Mouse (Mus musculus) layer of hippocampus, adult 9-10 months (tissue): ENCODE measurements around the gene Amz2.
"Not testable (repeated sequence)": the region's sequence is repeated elsewhere in the genome, so short reads cannot be mapped to it uniquely, and the experiment has no call there.

Experiments used
- DNase-seq: peaks from one replicate; pipeline ENCODE4 v3.0.0; 2022; ENCODE audit warnings: low spot score

The Amz2 gene

GRCm38 (mm10) chr11:109470921-109471861 lies 45.4 kb downstream of the Amz2 start:
- DNase-seq: no peak

DNA sequence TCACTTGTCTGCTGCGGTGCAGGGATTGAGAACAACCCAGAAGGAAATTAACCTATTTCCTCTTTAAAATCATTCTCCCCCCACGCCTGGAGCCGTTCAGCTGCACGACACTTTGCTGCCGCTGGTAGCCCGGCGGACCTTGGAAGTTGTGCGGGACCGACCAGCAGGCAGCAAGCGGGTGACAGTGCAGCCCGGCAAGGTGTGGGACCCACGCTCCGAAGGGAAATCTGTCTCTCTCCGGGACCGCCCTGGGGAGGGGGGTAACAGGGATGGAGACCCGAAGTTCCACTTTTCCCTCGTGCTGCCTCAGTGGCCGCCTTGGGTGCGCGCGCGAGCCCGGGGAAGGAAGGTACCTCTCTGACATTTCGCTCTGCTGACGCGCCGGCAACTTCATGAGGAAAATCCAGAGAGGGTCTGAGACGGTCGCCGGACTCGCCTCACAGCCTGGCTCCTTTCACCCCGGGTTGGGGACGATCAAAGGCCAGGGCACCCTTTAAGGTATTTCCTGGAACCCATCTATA lies 46.5 kb downstream of the Amz2 start:
- DNase-seq: no peak

DNA sequence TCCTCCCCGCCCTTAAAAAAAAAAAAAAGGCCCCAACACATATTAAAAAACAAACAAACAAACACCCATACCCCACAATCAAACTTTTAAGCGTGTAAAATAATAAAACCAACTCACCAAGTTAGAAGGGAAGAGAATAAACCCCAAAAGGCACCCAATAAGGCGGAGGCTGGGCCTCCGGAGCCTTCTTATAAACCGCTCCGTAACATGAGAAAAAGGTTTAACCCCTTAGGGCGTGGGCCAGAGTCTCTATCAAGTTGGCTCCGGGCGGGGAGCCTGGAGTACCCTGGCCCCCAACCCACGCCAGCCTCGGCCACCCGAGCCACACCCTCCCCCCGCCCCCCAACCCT lies 47.0 kb downstream of the Amz2 start:
- no peak for DNase-seq

DNA sequence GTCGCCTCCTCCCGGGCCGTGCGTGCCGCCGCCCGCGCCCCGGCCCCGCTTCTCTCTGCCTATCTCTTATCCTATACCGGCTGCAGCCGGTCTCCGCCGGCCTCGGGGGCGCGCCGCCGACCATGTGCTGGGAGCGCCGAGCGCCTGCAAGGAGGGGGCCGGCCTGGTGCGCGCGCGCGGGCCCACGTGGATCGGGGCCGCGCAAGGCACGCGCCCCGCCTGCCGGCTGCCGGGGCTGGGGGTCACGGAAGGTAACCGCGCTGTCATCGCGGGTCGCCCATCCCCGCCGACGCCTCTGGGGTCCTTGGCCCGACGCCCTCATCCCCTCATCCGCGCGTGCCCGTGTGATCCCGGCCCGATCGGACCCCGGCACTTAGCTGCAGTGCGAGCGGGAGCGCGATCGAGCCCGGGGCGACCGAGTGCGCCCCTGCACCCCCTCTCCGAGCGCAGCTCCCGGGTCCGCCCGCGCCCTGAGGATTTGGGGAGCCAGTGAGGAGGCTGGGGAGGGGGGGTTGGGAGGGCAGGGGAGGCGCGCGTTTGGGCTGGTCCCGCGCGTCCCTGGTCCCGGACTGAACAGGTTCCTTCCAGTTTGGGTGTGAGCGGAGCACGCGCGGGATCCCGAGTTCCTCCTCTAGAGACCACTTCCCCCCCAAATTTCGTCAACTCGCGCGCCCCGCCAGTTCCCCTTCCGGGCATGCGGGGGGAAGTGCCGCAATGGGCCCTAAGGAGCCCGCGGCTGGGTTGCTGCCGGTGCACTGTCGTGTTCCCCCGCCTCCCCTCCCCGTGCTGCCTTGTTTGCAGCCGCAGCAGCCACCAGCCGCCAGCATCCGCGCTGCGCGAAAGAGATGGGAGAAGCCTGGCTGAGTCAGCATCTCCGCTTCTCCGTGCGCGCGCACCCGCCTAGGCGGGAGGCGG lies 47.7 kb downstream of the Amz2 start, which contains the start of the genes Arsg and Slc16a6:
TSS of gene Arsg (plus strand) at position 204 of the 915 bp plus-strand sequence.
TSS of gene Slc16a6 (minus strand) at position 428 of the 915 bp plus-strand sequence.
- DNase-seq: peak; percentile 65

GRCm38 (mm10) chr11:109474086-109474742 lies 48.5 kb downstream of the Amz2 start:
- DNase-seq: no peak

- DNase-seq: no peak
These were observed 49.1 kb downstream of the Amz2 start for GRCm38 (mm10) chr11:109474836-109475235.

GRCm38 (mm10) chr11:109475717-109476116 lies 50.0 kb downstream of the Amz2 start:
- DNase-seq: no peak

DNA sequence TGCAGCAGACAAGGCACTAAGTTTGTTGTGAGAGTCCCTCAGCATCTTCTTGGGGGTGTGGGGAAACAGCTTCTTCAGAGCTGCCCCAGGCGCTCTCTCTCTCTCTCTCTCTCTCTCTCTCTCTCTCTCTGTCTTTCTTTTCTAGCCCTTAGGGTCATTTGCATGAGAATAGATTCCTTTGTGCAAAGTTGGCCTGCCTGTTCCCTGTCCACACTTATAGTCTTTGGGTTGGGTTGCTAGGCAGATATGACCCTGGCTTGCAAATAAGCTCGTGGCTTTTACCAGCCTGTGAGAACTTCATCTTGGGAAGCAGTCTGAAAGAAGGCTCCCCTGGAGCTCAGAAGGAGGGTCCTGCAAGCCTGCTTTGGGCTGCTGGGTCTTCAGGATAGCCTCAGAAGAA lies 50.5 kb downstream of the Amz2 start:
- DNase-seq: no peak

- no peak for DNase-seq
These were observed 50.9 kb downstream of the Amz2 start for GRCm38 (mm10) chr11:109476653-109477052.

DNA sequence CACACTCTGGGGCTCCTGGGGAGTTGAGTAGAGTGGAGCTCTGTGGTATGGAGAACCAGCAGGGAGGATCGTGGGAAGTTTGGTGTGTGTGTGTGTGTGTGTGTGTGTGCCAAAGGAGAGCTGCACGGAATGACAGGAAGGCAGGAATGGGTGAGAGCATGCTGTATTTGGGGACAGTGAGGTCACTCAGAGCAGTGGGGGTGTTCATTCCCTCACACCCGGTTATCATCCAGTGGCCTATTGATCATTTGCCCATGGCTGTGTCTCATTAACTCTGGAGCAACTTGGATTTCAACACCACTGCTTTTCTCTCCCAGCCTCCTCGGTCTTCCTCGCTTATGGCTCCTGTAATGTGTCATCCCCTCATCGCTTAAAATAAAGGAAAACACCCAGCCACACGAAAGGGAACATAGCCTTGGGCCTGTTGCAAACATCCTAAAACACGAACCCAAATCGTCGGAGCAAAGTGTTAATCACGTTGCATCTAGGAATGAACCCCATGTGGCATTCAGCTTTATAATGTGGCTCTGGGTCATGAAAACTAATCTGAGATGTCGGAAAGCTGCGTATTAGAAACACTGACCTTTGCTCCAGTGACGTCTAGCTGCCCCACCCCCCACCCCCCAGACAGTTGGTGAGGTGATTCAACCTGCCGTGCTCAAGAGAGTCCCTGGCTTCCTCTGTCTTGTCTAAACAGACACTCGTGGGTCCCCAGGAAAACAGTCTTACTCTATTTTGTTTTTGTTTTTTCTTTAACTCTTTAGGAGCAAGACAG lies 52.0 kb downstream of the Amz2 start:
- DNase-seq: no peak

DNA sequence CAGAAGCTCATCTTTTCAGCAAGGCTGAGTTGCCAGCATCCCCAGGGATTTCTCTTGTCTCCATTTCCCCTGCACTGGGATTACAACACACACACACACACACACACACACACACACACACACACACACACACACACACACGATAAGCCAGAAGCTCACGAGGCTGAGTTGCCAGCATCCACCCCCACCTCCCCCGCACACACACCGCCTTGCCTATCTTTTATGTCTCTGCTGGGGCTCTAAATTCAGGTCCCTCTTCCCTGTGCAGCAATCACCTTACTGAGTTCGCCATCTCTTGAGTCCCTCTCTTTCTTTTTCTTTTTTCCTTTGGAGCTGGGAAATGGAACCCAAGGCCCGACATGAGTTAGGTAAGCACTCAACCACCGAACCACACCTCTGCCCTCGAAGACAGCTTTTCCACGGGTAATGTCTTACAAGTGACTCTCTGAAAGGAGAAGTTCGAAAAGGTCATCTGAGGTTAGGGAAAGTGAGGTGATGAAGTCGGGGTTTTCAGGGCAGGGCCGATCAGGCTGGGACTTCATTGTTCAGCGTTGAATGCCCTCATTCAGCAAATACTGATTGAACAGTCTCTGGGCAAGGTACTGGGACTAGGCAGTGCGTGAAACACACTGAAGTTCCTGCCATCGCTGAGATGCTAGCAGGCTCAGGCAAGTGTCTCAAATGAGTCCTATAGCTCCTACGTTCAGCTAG lies 54.0 kb downstream of the Amz2 start:
- no peak for DNase-seq

DNA sequence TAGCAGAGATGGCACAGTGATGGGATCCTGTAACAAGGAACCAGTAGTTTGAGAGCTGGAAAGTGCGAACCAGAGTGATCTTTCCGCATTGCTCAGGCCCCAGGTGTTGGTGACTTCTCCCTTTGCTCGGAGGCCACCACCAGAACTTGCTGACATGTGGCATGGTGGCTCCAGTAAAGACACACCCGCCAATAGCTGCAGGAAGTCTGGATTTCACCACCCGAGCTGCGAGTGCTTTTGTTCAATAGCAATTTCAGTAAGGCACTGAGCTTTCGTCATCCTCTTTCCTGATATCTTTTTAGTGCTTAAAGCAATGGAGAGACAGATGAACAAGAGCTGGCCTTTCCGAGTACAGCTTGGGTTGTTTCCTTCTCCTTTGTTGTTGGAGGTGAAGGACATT lies 54.7 kb downstream of the Amz2 start:
- no peak for DNase-seq

DNA sequence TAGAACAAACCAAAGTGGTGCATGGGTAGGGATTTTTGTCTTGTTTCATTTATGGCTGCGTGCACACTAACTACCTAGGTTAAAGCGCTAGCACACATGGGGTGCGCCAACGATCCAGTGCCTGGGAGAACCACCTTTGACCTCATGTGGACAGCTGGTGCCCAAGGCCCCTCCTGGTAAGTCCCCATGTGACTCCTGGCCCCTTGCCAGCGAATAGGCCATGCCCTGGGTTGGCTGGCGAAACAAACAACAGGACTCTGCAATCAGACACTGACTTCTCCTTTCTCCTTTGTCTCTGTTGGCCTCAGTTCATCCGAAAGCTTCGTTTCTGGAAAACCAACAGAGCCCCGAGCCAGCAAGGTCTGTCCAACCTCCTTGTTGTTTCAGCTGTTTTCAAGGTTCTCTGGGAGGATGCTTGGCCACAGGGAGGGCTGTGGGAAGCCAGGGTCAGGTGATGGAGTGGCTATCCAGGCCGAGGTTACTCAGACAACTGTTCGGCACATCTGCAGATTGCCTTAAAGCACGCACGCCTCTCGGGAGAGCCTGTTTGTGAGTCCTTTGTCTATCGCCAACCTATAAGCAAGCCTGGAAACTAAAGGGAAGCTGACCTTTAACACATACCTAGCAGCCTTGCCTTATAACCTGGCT lies 59.8 kb downstream of the Amz2 start:
- DNase-seq: peak; percentile 63

DNA sequence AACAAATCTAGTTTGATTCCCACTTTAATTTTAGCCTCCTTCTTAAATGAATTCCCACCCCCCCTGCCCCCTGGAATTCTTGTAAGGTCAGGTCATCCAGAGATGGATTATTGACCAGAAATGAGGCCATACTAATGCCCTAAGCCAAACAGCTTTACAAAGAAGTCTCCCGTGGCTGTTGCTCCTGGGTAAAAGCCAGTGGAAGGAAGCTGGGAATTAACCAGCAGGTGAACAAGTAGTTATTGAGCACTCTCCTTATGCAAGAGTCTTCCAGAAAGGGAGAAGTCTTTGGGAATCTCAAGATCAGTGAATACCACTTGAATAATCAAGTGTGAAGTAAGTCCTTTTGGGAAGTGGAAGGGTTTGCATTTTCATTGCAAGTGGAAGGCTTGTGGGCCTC lies 61.4 kb downstream of the Amz2 start:
- DNase-seq: no peak

DNA sequence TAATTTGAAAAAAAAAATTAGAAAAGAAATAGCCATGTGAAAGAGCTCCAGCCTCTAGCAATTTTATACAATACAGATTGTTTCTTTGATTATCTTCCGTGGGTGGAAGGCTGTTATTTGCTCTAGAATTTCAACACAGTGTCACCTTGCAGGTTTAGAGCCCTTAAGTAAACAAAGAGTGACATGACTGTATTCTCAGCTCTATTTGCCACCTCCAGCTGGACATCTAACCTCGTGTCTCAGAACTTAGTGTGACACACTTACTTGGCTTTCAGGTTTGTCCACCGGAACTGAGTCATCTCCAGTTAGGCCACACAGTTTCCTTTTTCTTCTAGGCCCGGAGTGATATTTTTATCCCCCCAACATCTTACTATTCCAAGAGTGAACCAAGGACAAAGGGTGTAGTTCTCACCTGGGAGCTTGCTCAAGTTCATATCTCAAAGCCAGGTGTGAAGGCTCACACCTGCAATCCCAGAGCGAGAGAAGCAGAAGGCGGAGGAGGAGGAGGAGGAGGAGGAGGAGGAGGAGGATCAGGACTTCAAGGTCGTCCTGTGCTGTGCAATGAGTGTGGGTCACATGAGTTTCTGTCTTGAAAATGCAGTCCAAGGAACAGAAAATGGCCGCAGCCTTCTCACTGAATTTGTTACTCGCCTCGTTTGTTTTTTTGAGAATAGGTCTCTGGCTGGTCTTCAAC lies 62.4 kb downstream of the Amz2 start:
- DNase-seq: no peak

DNA sequence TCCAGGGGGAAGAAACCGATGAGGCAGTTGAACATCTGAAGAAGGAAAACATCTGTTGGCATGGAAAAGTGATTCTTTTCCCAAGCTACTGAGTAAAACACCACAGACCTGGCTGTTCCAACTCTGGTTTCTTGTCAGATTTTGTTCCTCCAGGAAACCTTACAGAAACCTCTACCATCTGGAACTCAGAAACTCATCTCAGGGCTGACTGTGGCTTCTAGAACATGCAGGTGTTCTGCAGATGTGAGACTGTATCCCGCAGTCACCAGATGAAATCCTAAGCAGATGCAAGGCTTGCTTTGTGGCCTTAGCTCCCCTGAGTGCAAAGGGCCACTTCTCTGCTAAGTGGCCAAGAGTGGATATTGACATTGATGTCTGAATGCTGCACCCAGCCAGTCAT lies 64.0 kb downstream of the Amz2 start:
- no peak for DNase-seq

DNA sequence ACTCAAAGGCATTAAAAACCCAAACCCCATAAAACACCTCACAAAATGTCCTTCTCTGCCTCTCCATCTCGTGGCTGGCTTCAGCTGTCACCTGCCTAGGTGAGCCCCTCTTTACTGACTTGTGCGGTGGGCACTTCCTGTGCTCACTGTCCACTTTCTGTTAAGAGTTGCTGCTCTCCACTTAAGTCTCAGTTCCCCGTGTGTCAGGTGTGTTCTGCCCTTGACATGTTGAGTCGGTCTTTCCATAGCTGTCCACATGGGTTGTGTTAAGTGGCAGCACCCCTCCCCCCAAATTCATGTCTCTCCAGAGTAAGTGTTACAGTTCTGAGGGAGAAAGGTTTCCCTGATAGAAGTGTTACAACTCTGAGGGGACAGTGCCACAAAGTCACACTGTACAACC lies 66.1 kb downstream of the Amz2 start:
- no peak for DNase-seq

DNA sequence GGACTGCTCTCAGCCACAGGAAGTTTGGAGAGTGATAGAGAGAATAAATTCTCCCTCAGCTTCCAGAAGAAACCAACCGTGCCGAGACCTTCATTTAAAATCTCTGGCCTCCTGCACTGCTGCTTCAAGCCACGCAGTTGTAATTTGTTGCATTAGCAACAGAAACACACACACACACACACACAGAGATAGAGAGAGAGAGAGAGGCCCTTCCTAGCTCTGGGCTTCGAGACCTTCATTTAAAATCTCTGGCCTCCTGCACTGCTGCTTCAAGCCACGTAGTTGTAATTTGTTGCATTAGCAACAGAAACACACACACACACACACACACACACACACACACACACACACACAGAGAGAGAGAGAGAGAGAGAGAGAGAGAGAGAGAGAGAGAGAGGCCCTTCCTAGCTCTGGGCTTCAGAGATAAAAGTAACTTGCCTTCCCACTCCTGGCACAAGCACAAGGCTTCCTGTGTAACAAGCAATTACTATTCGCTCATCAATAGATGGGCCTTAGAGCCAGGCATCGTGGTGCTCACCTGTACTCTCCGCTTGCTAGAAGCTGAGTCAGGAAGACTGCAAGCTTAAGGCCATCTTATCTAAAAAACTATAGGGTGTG lies 67.2 kb downstream of the Amz2 start:
- DNase-seq: not testable (repeated sequence)
